Mouse (Mus musculus): ENCODE data around the gene Trmt112.

DNA sequence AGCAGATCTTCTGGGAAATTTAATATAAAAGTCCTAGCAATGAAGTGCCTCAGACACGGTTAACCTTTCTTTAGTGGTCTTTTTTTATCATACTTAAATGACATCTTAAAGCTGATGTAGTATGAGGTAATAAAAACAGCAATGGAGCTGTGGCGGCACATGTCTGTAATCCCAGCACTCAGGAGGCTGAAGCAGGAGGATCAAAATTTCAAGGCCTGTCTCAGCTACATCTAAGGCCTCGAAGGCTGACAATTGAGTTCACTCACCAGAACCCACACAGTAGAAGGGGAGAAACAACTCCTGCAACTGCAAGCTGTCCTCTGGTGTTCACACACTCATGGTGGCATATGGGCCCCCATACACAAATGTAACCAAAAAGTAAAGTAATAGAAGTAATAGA lies 49.5 kb upstream of the Trmt112 start:
- no peak for TF ChIP-seq POLR2A (IDR thresholded peaks at IDR 0.05; ENCODE audit: low read depth, low read length)
- TF ChIP-seq CTCF (IDR thresholded peaks at IDR 0.05; ENCODE audit: borderline replicate concordance, insufficient read depth, low read length) = no peak

Measured in embryonic fibroblast, embryonic 13.5 days (primary cell).